Mouse (Mus musculus): ENCODE measurements around the gene Gm39653. TPM values are rescaled to one million over a fixed set of nuclear protein-coding genes. Genes with fewer than 3 reads are reported as not detected.
A peak's percentile ranks its signal among the peaks of the same experiment; 100 is the strongest.

The Gm39653 gene
- not detected in 2 replicates for polyA plus RNA-seq (2015; fragmentation: Nextera tagmentation; extraction: Ambion mirVana)

DNA sequence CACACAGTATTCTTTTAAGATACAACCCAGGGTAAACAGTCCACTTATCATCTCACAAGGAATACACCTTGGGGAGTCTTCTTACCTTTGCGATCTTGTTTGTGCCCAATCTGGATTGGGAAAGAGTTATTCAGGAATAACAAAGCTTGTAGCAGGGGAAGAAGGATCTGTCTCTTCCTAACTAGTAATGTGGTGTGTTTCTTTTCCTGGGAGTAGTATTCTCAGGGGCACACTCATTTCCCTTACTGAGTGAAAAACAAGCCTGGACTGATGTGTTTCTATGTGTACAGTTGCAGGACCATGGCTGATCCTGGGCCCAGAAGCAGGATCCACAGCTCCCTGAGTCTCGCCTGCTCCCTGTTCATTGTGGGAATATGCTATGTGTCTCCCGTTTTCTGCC, at the start of gene Gm39653:
Gene Gm39653, plus strand, starts transcription at position 301 of the 400 bp plus-strand sequence.
- Histone ChIP-seq H3K9me3 (replicated peaks; ENCODE audit: control insufficient read depth, low read length, poor library complexity, severe bottlenecking) (no peaks in the 10 kb centered on the region), H3K9ac (ENCODE audit: low read depth, low read length) (no peak within 1 kb of the TSS), H3K36me3 (ENCODE audit: control insufficient read depth, insufficient read depth, low read length) (no peaks in the 10 kb centered on the region), H3K4me2 (ENCODE audit: low read length) (no peak within 1 kb of the TSS), H3K27me3 (ENCODE audit: control insufficient read depth, insufficient read depth, low read depth, low read length) (peaks cover 4% of the 10 kb centered on the region; the same call in 1 of the 2 replicates), H3K4me1 (ENCODE audit: control insufficient read depth, insufficient read depth, low read length) (peaks cover 3% of the 10 kb centered on the region; the same call in 1 of the 2 replicates), H3K4me3 (ENCODE audit: low read depth, low read length) (no peak within 1 kb of the TSS), H3K27ac (ENCODE audit: low read length) (no peak within 1 kb of the TSS)
- WGBS = 89% methylated on average over 3 of the region's 3 CpGs
- ATAC-seq = no peak

DNA sequence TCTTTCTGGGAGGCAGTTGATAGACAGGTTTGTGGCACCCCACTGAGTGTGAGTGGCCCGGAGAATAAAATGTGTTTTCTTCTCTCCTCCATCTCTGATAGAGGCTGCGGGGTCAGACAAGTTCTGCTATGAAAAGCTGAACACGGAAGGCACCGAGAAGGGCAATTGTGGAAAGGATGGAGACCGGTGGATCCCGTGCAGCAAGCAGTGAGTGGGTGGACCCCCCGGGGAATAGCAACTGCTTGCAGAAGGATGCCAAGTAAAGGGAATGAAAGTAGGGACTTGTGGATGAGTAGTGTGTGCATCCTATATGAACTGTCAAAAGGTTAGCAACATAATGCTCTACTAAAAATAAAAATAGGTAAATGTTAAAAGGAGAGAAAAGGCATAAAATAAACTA, 49.3 kb upstream of the Gm39653 start:
- no peaks in the 10 kb centered on the region for H3K4me1 ChIP-seq (ENCODE audit: control insufficient read depth, insufficient read depth, low read length)
- no peak overlapping the region for H3K27ac ChIP-seq (ENCODE audit: low read length)
- H3K4me2 ChIP-seq (ENCODE audit: low read length) = no peak overlapping the region
- ATAC-seq = no peak
- 29% methylated on average over 7 of the region's 7 CpGs for WGBS
- H3K4me3 ChIP-seq (ENCODE audit: low read depth, low read length) = no peak overlapping the region
- H3K9me3 ChIP-seq (replicated peaks; ENCODE audit: control insufficient read depth, low read length, poor library complexity, severe bottlenecking) = no peaks in the 10 kb centered on the region
- H3K27me3 ChIP-seq (ENCODE audit: control insufficient read depth, insufficient read depth, low read depth, low read length) = no peaks in the 10 kb centered on the region
- no peaks in the 10 kb centered on the region; the same call in 1 of the 2 replicates for H3K36me3 ChIP-seq (ENCODE audit: control insufficient read depth, insufficient read depth, low read length)
- H3K9ac ChIP-seq (ENCODE audit: low read depth, low read length) = no peak overlapping the region

DNA sequence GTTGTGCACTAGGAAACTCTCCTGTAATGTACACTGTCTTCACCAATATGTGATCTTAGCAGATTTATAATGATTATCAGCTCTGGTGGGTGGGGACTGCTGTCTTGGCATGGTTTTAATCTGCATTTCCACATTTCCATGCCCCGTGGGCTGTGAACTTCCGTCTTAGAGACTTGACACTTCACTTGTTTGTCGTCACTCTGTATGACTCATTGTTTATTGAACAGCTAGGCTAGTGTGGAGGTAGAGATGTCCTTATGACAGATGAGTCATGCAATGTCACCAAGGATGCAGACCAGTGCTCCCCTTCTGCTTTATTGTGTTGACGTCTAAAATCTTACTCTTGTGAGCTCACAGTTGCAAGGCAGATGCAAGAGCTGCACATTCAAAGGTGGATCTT, 48.7 kb upstream of the Gm39653 start:
- WGBS = 65% methylated on average over 4 of the region's 4 CpGs
- no peak for ATAC-seq
- Histone ChIP-seq H3K9me3 (replicated peaks; ENCODE audit: control insufficient read depth, low read length, poor library complexity, severe bottlenecking) (no peaks in the 10 kb centered on the region), H3K27me3 (ENCODE audit: control insufficient read depth, insufficient read depth, low read depth, low read length) (no peaks in the 10 kb centered on the region), H3K36me3 (ENCODE audit: control insufficient read depth, insufficient read depth, low read length) (no peaks in the 10 kb centered on the region; the same call in 1 of the 2 replicates), H3K27ac (ENCODE audit: low read length) (no peak overlapping the region), H3K4me3 (ENCODE audit: low read depth, low read length) (no peak overlapping the region), H3K4me2 (ENCODE audit: low read length) (no peak overlapping the region), H3K9ac (ENCODE audit: low read depth, low read length) (no peak overlapping the region), H3K4me1 (ENCODE audit: control insufficient read depth, insufficient read depth, low read length) (no peaks in the 10 kb centered on the region; the same call in 1 of the 2 replicates)

DNA sequence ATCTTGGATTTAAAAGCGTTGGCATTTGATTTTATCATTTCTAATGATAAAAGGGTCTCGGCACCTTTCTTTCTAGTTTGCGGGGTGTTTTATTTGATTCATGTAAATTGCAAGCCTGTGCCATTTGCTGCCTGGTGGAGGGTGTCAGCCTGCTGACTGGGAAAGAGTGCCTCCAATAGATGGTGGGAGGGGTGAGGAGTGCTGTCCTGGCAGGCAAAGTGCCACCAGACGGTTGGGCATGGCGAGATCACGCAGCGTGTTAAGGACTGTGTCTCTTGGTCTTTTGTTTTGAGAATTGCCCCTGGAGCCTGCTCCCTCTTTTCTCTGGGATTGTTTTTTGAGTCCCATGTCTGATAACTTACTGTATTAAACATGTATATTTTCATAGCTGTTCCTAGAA, 43.5 kb upstream of the Gm39653 start:
- H3K4me1 ChIP-seq (ENCODE audit: control insufficient read depth, insufficient read depth, low read length) = peaks cover 22% of the 10 kb centered on the region
- no peak overlapping the region for H3K9ac ChIP-seq (ENCODE audit: low read depth, low read length)
- no peaks in the 10 kb centered on the region for H3K9me3 ChIP-seq (replicated peaks; ENCODE audit: control insufficient read depth, low read length, poor library complexity, severe bottlenecking)
- peak; percentile 58; the same call in 1 of the 2 replicates for ATAC-seq
- no peak overlapping the region for H3K4me3 ChIP-seq (ENCODE audit: low read depth, low read length)
- no peaks in the 10 kb centered on the region; the same call in 1 of the 2 replicates for H3K36me3 ChIP-seq (ENCODE audit: control insufficient read depth, insufficient read depth, low read length)
- no peak overlapping the region for H3K4me2 ChIP-seq (ENCODE audit: low read length)
- H3K27ac ChIP-seq (ENCODE audit: low read length) = no peak overlapping the region
- H3K27me3 ChIP-seq (ENCODE audit: control insufficient read depth, insufficient read depth, low read depth, low read length) = no peaks in the 10 kb centered on the region
- WGBS = 37% methylated on average over 7 of the region's 7 CpGs

DNA sequence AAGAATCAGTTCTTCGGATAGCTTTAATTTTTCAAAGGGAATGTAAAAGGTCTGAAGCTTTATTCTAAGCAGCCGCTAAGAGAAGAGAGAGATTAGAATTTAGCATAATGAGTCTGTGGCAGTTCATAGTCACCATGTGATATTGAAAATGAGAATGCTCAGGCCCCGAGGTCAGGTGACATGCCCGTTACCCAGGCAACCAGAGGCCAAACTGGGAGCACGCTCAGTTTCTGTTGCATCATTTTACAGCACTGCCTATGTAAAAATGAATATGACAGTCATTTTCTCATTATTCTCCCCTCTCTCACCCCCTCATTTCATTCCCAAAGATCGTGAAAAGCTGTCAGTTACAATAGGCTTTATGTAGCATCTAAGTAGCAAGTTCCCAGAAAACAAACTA, 42.3 kb upstream of the Gm39653 start:
- Histone ChIP-seq H3K4me2 (ENCODE audit: low read length) (peak overlapping the region; percentile 24), H3K4me1 (ENCODE audit: control insufficient read depth, insufficient read depth, low read length) (peaks cover 22% of the 10 kb centered on the region), H3K36me3 (ENCODE audit: control insufficient read depth, insufficient read depth, low read length) (no peaks in the 10 kb centered on the region), H3K27ac (ENCODE audit: low read length) (peak overlapping the region; percentile 69), H3K9ac (ENCODE audit: low read depth, low read length) (no peak overlapping the region), H3K4me3 (ENCODE audit: low read depth, low read length) (no peak overlapping the region), H3K9me3 (replicated peaks; ENCODE audit: control insufficient read depth, low read length, poor library complexity, severe bottlenecking) (no peaks in the 10 kb centered on the region), H3K27me3 (ENCODE audit: control insufficient read depth, insufficient read depth, low read depth, low read length) (no peaks in the 10 kb centered on the region)
- ATAC-seq = peak; percentile 78
- WGBS = 14% methylated on average over 6 of the region's 6 CpGs

DNA sequence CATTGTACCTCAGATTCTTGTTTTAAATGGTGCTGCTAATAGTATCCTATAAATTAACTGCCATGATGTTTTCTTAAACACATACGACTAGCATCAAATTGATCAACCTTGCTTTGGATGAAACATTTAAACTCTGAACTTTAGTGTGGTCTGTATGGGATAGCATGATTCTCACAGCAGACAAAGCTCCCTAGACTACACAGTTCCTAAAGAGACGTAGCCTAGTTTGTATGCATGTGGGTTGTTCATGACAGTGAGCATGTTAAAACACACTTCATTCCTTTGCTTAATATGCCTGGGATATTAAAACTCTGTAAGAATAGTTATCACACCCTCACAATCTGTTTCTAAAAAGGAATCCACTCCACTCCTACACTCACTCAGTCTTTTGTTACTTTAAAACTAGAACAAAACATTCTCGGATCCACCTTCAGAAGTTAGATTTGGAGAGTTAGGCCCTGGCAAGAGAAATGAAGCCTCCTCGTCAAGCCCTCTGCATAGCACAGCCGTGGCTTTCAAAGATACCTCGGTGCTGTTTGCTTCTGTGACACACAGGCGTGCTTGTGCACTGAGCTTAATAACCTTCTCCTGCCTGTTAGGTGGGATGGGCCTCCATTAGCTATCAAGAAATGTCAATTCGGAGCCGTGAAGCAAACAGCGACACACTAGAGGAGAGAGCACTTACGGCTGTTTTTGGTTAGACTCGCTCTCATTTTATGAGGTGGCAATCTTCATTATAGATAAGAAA, 41.7 kb upstream of the Gm39653 start:
- Histone ChIP-seq H3K4me3 (ENCODE audit: low read depth, low read length) (no peak overlapping the region), H3K9me3 (replicated peaks; ENCODE audit: control insufficient read depth, low read length, poor library complexity, severe bottlenecking) (no peaks in the 10 kb centered on the region), H3K27me3 (ENCODE audit: control insufficient read depth, insufficient read depth, low read depth, low read length) (no peaks in the 10 kb centered on the region), H3K27ac (ENCODE audit: low read length) (peak overlapping the region; percentile 69), H3K4me2 (ENCODE audit: low read length) (no peak overlapping the region; the same call in 1 of the 2 replicates), H3K9ac (ENCODE audit: low read depth, low read length) (no peak overlapping the region), H3K36me3 (ENCODE audit: control insufficient read depth, insufficient read depth, low read length) (no peaks in the 10 kb centered on the region), H3K4me1 (ENCODE audit: control insufficient read depth, insufficient read depth, low read length) (peaks cover 22% of the 10 kb centered on the region)
- WGBS = 29% methylated on average over 12 of the region's 12 CpGs
- ATAC-seq = peak; percentile 50; the same call in 1 of the 2 replicates

DNA sequence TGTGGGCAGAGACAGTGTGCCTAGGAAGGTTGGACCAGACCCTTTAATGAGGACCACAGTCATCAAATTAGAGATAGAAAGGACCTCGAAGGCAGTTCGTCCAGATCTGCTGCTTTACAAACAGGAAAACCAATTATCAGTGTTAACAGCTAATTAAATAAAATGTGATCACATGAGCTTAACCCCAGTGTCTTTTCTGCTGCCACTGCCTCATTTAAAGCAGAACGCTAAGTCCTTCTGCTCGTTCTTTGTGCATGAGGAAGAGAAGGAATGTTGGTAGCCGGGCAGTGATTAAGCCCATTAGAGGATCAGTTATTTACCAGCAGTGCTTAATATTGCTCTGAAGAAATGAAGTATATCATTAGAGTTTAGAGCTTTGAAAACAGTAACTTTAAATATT, 39.0 kb upstream of the Gm39653 start:
- no peak for ATAC-seq
- H3K4me2 ChIP-seq (ENCODE audit: low read length) = no peak overlapping the region
- WGBS = 40% methylated on average over 5 of the region's 5 CpGs
- no peaks in the 10 kb centered on the region for H3K36me3 ChIP-seq (ENCODE audit: control insufficient read depth, insufficient read depth, low read length)
- peaks cover 22% of the 10 kb centered on the region for H3K4me1 ChIP-seq (ENCODE audit: control insufficient read depth, insufficient read depth, low read length)
- no peak overlapping the region for H3K27ac ChIP-seq (ENCODE audit: low read length)
- no peaks in the 10 kb centered on the region for H3K27me3 ChIP-seq (ENCODE audit: control insufficient read depth, insufficient read depth, low read depth, low read length)
- no peaks in the 10 kb centered on the region for H3K9me3 ChIP-seq (replicated peaks; ENCODE audit: control insufficient read depth, low read length, poor library complexity, severe bottlenecking)
- H3K9ac ChIP-seq (ENCODE audit: low read depth, low read length) = no peak overlapping the region
- H3K4me3 ChIP-seq (ENCODE audit: low read depth, low read length) = no peak overlapping the region

DNA sequence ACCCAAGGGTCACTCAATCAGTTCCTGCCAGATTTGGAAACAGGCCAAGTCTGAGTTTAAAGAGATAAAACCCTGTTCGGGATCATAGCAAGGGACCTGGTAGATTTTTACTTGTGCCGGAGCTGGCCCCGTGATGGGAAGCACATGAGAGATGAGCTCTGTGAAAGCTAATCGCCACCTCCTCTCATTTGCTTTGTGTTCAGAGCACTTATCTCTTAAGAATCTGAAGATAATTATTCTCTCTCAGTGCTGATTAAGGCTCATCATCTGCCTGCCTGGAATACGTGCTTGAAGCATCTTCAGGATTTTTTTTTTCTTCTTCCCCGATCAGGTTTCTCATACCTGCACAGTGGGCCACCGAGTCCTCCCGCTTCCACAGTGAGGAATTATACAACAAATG, 36.6 kb upstream of the Gm39653 start:
- Histone ChIP-seq H3K27ac (ENCODE audit: low read length) (no peak overlapping the region), H3K9me3 (replicated peaks; ENCODE audit: control insufficient read depth, low read length, poor library complexity, severe bottlenecking) (no peaks in the 10 kb centered on the region), H3K27me3 (ENCODE audit: control insufficient read depth, insufficient read depth, low read depth, low read length) (no peaks in the 10 kb centered on the region), H3K9ac (ENCODE audit: low read depth, low read length) (no peak overlapping the region), H3K36me3 (ENCODE audit: control insufficient read depth, insufficient read depth, low read length) (no peaks in the 10 kb centered on the region), H3K4me1 (ENCODE audit: control insufficient read depth, insufficient read depth, low read length) (peaks cover 3% of the 10 kb centered on the region), H3K4me2 (ENCODE audit: low read length) (no peak overlapping the region), H3K4me3 (ENCODE audit: low read depth, low read length) (no peak overlapping the region)
- 65% methylated on average over 8 of the region's 8 CpGs for WGBS
- no peak for ATAC-seq

DNA sequence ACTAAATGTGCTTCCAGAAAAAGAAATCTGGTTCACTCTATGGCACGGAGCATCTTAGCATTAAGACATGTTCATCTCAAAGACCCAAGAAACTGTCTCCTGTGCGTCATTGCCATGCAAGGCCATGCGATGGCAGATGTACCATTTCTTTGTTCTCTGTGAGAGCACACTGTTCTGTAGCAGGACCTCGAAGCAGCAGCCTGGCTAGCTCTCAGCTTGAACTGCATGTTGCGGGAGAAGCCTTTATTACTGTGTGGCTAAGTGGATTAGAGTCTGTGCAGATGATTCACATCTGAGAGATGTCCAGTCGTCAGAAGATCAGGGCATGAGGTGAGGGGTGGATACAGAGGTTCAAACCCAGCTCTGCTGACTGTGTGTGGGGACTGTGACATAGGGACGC, 28.9 kb upstream of the Gm39653 start:
- no peak overlapping the region for H3K4me3 ChIP-seq (ENCODE audit: low read depth, low read length)
- ATAC-seq = 0 out of 2 replicates have a peak, but pooled peaks have one; percentile 36
- H3K9me3 ChIP-seq (replicated peaks; ENCODE audit: control insufficient read depth, low read length, poor library complexity, severe bottlenecking) = no peaks in the 10 kb centered on the region
- H3K4me2 ChIP-seq (ENCODE audit: low read length) = no peak overlapping the region
- 35% methylated on average over 7 of the region's 7 CpGs for WGBS
- no peaks in the 10 kb centered on the region for H3K36me3 ChIP-seq (ENCODE audit: control insufficient read depth, insufficient read depth, low read length)
- 0 out of 2 replicates have a peak overlapping the region, but pooled peaks have one; percentile 20 for H3K9ac ChIP-seq (ENCODE audit: low read depth, low read length)
- H3K4me1 ChIP-seq (ENCODE audit: control insufficient read depth, insufficient read depth, low read length) = peaks cover 6% of the 10 kb centered on the region; the same call in 1 of the 2 replicates
- peak overlapping the region; percentile 2; the same call in 1 of the 2 replicates for H3K27ac ChIP-seq (ENCODE audit: low read length)
- H3K27me3 ChIP-seq (ENCODE audit: control insufficient read depth, insufficient read depth, low read depth, low read length) = no peaks in the 10 kb centered on the region

All from midbrain, embryonic 16.5 days (tissue).